Mouse (Mus musculus) limb, embryonic 11.5 days (tissue): ENCODE results near the gene Pxdn. TPM values are rescaled to one million over a fixed set of nuclear protein-coding genes. Genes with fewer than 3 reads are reported as not detected.
A peak's percentile ranks its signal among the peaks of the same experiment; 100 is the strongest.

Experiments used
- ATAC-seq: fragments of 200-750 bp; cut with Nextera tagmentation; 2 replicates; pipeline ENCODE4 v1.8.0; 2017; ENCODE audit warnings: low read depth; ENCODE audit not compliant: insufficient number of reproducible peaks, low FRiP score, low TSS enrichment
- DNase-seq: peaks from one replicate; pipeline ENCODE4 v3.0.0-alpha.2; 2015; ENCODE audit warnings: low spot score
- H3K27ac ChIP-seq: fragments of 300-500 bp; sonication (generic); replicated peaks from 2 replicates; pipeline ENCODE4 v1.5.1; 2014; ENCODE audit warnings: low read depth, mild to moderate bottlenecking, low read length
- H3K27me3 ChIP-seq: fragments of 300-500 bp; sonication (generic); 2 replicates; pipeline ENCODE4 v1.6.1; 2014; ENCODE audit warnings: mild to moderate bottlenecking, low read length, mixed read lengths; ENCODE audit not compliant: control insufficient read depth, insufficient read depth
- H3K36me3 ChIP-seq: fragments of 300-500 bp; sonication (generic); 2 replicates; pipeline ENCODE4 v1.6.1; 2014; ENCODE audit warnings: mild to moderate bottlenecking, low read length, moderate library complexity, mixed read lengths; ENCODE audit not compliant: control insufficient read depth, insufficient read depth
- H3K4me1 ChIP-seq: fragments of 300-500 bp; sonication (generic); 2 replicates; pipeline ENCODE4 v1.6.1; 2014; ENCODE audit warnings: low read length, mixed read lengths; ENCODE audit not compliant: control insufficient read depth, insufficient read depth
- H3K4me2 ChIP-seq: fragments of 300-500 bp; sonication (generic); 2 replicates; pipeline ENCODE4 v1.6.1; 2014; ENCODE audit warnings: low read depth, mild to moderate bottlenecking, moderate library complexity; ENCODE audit not compliant: severe bottlenecking
- H3K4me3 ChIP-seq: fragments of 300-500 bp; sonication (generic); 2 replicates; pipeline ENCODE4 v1.5.1; 2014; ENCODE audit warnings: low read depth, low read length
- H3K9ac ChIP-seq: fragments of 300-500 bp; sonication (generic); 2 replicates; pipeline ENCODE4 v1.6.1; 2014; ENCODE audit warnings: mild to moderate bottlenecking, low read length
- H3K9me3 ChIP-seq: fragments of 300-500 bp; sonication (generic); 2 replicates; pipeline ENCODE4 v1.6.1; 2016; ENCODE audit warnings: low read length; ENCODE audit not compliant: control insufficient read depth
- WGBS: fragments of 180-500 bp; shearing (Covaris S2); extraction: QIAGEN DNeasy Blood & Tissue Kit; methylation state at CpG from one replicate; pipeline ENCODE4 v1.1.7; 2014; 5-methylcytosine and 5-hydroxymethylcytosine counted together
- polyA plus RNA-seq: library from polyadenylated mRNA; unstranded; fragments of >200 nt; fragmentation: Nextera tagmentation; extraction: Ambion mirVana; gene quantifications from 2 replicates; pipeline ENCODE4 v1.2.1, GENCODE M21; 2014

Gene Pxdn
- polyA plus RNA-seq, 1 experiment from 2014 or later: 134 TPM

DNA sequence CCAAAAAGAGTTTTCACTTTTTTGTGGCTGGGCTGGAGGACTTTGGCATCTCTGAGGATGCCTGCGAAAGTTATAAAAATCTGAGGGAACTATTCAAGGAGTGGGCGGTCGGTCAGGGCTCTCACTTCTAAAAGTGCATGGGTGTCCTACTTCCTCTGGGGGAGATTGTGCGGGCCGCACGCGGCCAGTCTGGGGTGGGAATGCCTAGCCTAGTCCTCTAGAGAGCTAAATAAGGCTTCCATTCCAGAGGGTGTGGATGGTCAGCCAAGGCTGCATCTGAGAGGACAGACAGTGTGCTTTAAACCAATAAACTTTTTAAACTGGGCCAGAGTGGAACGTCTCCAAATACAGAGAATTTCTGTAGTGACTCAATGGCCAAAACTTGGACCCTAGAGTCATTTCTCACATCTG lies 1.9 kb downstream of the Pxdn start:
- peaks cover 19% of the 10 kb centered on the region for H3K4me1 ChIP-seq
- H3K9ac ChIP-seq: peak overlapping the region; percentile 97
- H3K4me3 ChIP-seq: peak overlapping the region; percentile 88
- WGBS: 5% methylated on average over 8 of the region's 8 CpGs
- no peak for DNase-seq
- no peaks in the 10 kb centered on the region for H3K9me3 ChIP-seq
- peak overlapping the region; percentile 85 for H3K27ac ChIP-seq
- H3K27me3 ChIP-seq: no peaks in the 10 kb centered on the region
- ATAC-seq: no peak
- peak overlapping the region; percentile 84 for H3K4me2 ChIP-seq
- H3K36me3 ChIP-seq: 0 out of 2 replicates have a peak, but pooled peaks cover 2% of the 10 kb centered on the region

DNA sequence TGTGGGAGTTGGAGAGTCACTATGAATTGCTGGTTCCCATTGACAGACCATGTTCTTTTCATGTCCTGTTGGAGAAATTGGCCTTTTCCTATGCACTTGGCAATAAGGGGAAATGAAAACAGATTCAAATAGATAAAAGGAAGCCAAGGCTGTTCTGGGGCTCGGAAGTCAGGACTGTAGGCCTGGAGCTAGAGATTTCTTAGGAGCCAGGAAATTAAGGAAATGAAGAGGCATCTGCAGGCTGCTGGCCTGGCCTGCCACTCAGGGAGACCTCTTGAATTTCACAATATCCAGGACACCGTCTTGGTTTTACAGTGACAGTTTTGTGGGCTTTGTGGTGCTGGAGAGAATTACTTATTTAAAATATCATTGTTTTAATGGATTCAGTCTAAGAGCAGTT lies 5.0 kb downstream of the Pxdn start:
- no peaks in the 10 kb centered on the region for H3K9me3 ChIP-seq
- no peak for ATAC-seq
- no peak overlapping the region for H3K4me3 ChIP-seq
- DNase-seq: no peak
- no peak overlapping the region for H3K9ac ChIP-seq
- WGBS: 93% methylated on average over 2 of the region's 2 CpGs
- no peaks in the 10 kb centered on the region for H3K27me3 ChIP-seq
- H3K36me3 ChIP-seq: 0 out of 2 replicates have a peak, but pooled peaks cover 2% of the 10 kb centered on the region
- no peak overlapping the region for H3K4me2 ChIP-seq
- H3K27ac ChIP-seq: no peak overlapping the region
- H3K4me1 ChIP-seq: peaks cover 19% of the 10 kb centered on the region

DNA sequence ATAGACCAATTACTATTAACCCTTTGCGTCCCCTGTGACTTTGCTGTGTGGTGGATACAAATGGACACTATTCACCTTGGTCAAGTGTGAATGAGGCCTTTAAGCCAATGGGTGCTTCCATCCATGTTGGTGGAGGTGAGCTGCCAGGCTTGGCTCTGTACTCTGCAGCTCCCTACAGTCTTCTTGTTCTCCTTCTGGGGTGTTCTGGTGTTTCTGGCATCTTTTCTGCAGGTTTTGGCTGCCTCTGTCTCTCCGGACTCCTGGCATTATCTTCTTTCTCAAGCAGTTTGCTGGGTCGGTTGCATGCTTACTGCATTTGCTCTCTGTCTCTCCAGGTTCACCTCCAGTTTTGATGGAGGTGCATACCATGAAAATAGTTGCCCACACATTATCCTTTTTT lies 7.2 kb downstream of the Pxdn start:
- WGBS: 83% methylated on average over 3 of the region's 3 CpGs
- H3K4me1 ChIP-seq: peaks cover 18% of the 10 kb centered on the region
- 0 out of 2 replicates have a peak, but pooled peaks cover 2% of the 10 kb centered on the region for H3K36me3 ChIP-seq

DNA sequence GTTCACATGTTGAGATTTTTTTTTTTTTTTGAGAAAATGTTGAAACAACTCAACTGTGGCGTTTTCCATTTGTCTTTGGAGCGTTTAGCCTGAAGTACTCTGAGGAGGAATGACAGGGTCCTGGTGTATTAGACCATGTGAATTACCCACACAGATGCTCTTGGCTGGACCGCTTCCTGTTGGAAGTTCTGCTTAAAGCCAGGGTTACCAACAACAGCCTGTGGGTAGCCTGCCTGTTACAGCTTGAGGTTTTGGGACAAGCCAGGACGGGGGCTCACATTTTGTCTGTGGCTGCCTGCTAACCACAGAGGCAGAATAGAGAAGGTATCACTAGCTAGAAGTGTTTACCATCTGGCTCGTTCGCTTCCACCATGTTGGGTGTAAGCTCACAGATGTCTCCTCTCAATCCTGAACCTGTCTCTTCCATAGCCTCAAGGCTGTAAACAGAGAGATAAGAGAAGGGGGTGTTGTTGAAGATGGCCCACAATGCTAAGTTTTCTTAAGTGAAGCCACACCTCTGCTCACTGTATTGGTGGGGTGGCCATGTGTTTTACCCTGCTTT lies 7.9 kb downstream of the Pxdn start:
- WGBS: 69% methylated on average over 6 of the region's 6 CpGs
- no peak for ATAC-seq
- H3K9me3 ChIP-seq: no peaks in the 10 kb centered on the region
- H3K4me3 ChIP-seq: no peak overlapping the region
- 0 out of 2 replicates have a peak, but pooled peaks cover 2% of the 10 kb centered on the region for H3K36me3 ChIP-seq
- DNase-seq: no peak
- H3K4me1 ChIP-seq: peaks cover 14% of the 10 kb centered on the region
- H3K27ac ChIP-seq: no peak overlapping the region
- no peaks in the 10 kb centered on the region for H3K27me3 ChIP-seq
- H3K9ac ChIP-seq: no peak overlapping the region
- no peak overlapping the region for H3K4me2 ChIP-seq

More for the DNA sequence above, 7.2 kb downstream of the Pxdn start:
- Histone ChIP-seq H3K27ac (no peak overlapping the region), H3K27me3 (no peaks in the 10 kb centered on the region), H3K4me3 (no peak overlapping the region), H3K9me3 (no peaks in the 10 kb centered on the region), H3K4me2 (no peak overlapping the region), H3K9ac (no peak overlapping the region)
- ATAC-seq (no peak), DNase-seq (no peak)

DNA sequence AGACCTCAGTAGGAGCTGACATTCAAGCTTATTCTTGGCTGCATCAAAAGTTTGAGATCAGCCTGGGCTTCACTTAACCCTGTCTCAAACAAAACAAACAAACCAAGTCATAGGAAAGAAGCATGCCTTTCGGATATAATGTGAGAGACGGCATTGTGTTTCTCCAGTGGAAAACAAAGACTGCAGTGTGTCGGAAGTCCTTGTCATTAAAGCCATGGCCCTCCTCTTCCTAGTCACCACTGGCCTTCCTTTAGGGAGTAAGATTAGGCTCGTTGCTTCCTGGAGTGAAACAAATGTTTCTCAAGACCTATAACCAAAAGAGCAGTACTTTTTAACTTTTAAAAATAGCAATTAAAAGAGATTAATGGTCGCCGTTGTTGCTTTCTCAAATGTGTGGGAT lies 13.6 kb downstream of the Pxdn start:
- H3K9ac ChIP-seq: no peak overlapping the region
- H3K27me3 ChIP-seq: no peaks in the 10 kb centered on the region
- DNase-seq (no peak), ATAC-seq (no peak)
- H3K4me1 ChIP-seq: peaks cover 8% of the 10 kb centered on the region
- no peak overlapping the region for H3K4me2 ChIP-seq
- no peak overlapping the region for H3K4me3 ChIP-seq
- 0 out of 2 replicates have a peak overlapping the region, but pooled peaks have one; percentile 30 for H3K27ac ChIP-seq
- 80% methylated on average over 6 of the region's 6 CpGs for WGBS
- no peaks in the 10 kb centered on the region for H3K9me3 ChIP-seq
- H3K36me3 ChIP-seq: no peaks in the 10 kb centered on the region

DNA sequence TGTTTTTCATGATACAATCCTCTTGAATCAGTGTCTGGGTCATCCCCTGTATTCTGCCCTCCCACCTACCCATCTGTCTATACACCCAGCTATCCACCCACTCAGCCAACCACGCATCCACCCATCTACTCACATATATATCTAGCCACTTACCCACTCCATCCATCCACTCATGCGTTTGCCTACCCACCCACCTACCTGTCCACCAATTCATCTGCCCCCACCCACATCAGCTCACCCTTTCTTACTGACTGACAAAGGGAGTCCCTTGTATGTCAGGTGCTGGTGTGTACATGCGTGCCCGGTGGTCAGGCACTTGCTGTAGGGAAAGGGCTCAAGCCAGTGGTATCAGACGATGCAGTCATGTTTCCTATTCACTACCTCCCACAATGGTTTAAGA lies 14.1 kb downstream of the Pxdn start:
- H3K36me3 ChIP-seq: no peaks in the 10 kb centered on the region
- no peaks in the 10 kb centered on the region for H3K9me3 ChIP-seq
- no peak overlapping the region for H3K4me3 ChIP-seq
- H3K4me2 ChIP-seq: no peak overlapping the region
- H3K27ac ChIP-seq: no peak overlapping the region
- peaks cover 8% of the 10 kb centered on the region for H3K4me1 ChIP-seq
- no peak for ATAC-seq
- H3K27me3 ChIP-seq: no peaks in the 10 kb centered on the region
- 89% methylated on average over 5 of the region's 5 CpGs for WGBS
- DNase-seq: no peak
- no peak overlapping the region for H3K9ac ChIP-seq

GRCm38 (mm10) chr12:29952102-29952501 lies 14.7 kb downstream of the Pxdn start:
- Histone ChIP-seq H3K27ac (no peak overlapping the region), H3K4me1 (peaks cover 8% of the 10 kb centered on the region), H3K9ac (no peak overlapping the region), H3K27me3 (no peaks in the 10 kb centered on the region), H3K36me3 (no peaks in the 10 kb centered on the region), H3K4me3 (no peak overlapping the region), H3K9me3 (no peaks in the 10 kb centered on the region), H3K4me2 (no peak overlapping the region)
- DNase-seq: no peak
- 91% methylated on average over 6 of the region's 6 CpGs for WGBS
- ATAC-seq: no peak

GRCm38 (mm10) chr12:29953999-29954398 lies 16.6 kb downstream of the Pxdn start:
- peaks cover 8% of the 10 kb centered on the region for H3K4me1 ChIP-seq
- no peak overlapping the region; the same call in 1 of the 2 replicates for H3K27ac ChIP-seq
- no peak for DNase-seq
- no peaks in the 10 kb centered on the region for H3K36me3 ChIP-seq
- 74% methylated on average over 11 of the region's 11 CpGs for WGBS
- no peak overlapping the region for H3K4me3 ChIP-seq
- no peaks in the 10 kb centered on the region for H3K27me3 ChIP-seq
- no peaks in the 10 kb centered on the region for H3K9me3 ChIP-seq
- H3K4me2 ChIP-seq: no peak overlapping the region
- H3K9ac ChIP-seq: no peak overlapping the region
- no peak for ATAC-seq

- Histone ChIP-seq H3K9ac (no peak overlapping the region), H3K4me3 (no peak overlapping the region), H3K4me1 (peaks cover 8% of the 10 kb centered on the region), H3K9me3 (no peaks in the 10 kb centered on the region), H3K36me3 (no peaks in the 10 kb centered on the region), H3K4me2 (no peak overlapping the region), H3K27ac (no peak overlapping the region), H3K27me3 (no peaks in the 10 kb centered on the region)
- 85% methylated on average over 3 of the region's 3 CpGs for WGBS
- ATAC-seq: no peak
- DNase-seq: no peak
These were observed 17.1 kb downstream of the Pxdn start for GRCm38 (mm10) chr12:29954464-29954863.
